Mouse (Mus musculus) cerebellum, adult (tissue): ENCODE results near the gene Dnah2.
"Not testable (repeated sequence)": the region's sequence is repeated elsewhere in the genome, so short reads cannot be mapped to it uniquely, and the experiment has no call there.

Experiments
- ATAC-seq: cut with Nextera tagmentation; 2 replicates; pipeline ENCODE4 v1.9.2; 2017; ENCODE audit warnings: mild to moderate bottlenecking, moderate library complexity, mixed read lengths; ENCODE audit not compliant: insufficient number of reproducible peaks, low FRiP score, low TSS enrichment

The Dnah2 gene

DNA sequence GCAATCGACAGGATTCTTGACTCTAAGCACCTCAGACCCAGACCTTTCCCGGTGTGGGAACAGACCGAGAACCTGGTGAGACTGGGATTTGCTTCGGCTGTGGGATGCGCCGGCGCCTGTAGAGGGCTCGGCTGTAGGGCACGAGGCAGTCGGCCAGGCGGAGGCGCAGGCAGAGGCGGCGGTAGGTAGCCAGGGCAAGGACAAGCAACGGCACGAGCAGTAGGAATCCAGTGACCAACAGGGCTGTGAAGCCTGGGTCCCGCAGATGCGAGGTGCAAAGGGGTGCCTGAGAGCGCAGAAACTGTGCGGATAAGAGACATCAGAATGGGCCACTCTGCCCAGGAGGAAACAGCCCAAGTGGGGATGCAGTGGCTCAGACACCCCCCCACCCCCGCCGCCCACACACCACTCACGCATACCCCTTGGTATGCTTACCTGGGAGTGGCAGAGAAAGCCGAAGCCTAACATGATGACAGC lies 151.3 kb downstream of the Dnah2 start:
- ATAC-seq = no peak

DNA sequence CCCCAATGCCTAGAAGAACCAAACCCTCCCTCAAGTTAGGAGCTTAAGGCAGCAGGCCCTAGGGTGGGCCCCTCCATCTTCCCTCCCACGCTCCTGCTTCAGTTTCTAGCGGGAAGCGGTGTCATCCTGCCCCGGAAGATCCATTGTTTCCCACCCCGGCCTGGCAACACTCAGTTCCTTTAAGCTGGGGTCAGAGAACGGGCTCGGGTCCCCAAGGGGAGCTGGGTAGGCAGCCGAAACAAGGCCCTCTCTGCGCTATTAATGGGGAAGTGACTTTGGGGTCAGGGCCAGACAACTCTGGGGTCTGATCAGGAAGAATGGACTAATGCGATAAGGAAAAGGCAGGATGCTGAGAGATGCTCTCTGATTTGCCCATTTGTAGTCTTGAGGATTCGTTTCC lies 152.1 kb downstream of the Dnah2 start:
- no peak for ATAC-seq

DNA sequence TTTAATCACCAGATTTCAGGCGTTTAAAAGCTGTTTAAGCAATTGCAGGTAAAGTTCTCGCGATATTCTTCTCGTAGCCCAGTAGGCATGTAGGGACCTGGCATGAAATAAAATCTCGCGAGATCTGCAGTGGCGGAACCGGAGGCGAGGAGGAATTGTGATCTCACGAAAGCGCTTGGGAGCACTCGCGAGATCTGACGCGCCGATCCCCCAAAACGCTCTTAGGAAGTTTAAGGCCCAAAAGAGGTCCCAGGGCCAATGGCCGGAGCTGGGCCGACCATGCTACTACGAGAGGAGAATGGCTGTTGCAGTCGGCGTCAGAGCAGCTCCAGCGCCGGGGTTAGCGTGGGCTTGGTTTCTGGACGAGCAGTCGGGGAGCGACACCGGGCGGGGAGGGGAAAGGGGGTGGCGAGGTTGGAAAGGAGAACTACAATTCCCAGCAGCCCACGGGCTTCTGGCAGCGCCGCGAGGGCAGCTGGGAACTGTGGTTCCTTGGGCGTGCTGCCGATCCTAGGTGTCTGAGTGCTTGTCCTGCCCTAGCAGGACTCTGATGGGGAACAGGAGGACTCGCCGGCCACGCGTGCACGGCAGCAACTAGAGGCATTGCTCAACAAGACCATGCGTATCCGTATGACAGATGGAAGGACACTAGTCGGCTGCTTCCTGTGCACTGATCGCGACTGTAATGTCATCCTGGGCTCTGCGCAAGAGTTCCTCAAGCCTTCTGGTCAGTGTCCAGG lies 153.1 kb downstream of the Dnah2 start:
- peak; percentile 75 for ATAC-seq

DNA sequence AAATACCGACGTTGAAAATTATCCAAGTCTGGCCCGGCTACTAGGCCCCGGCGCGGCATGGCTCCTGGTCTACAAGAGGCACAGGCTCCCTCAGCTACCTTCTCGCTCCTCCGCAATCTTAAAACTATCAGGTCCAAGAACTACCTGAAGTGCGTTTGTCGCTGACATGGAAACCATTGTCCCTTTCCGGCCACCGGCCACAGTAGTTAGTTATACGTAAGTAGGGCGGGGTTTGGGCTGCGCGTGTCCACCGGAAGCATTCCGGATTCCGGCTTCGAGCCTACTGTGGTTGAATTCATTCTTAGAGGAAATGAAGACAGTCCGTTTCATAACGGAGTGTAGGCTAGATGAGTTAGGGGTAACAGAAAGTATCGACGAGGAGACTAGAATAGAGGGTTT lies 153.7 kb downstream of the Dnah2 start, which contains the start of the genes Naa38 and Cyb5d1:
Naa38 (plus strand) TSS at position 253 of the 399 bp plus-strand sequence.
Cyb5d1 (minus strand) TSS at position 397 of the 399 bp plus-strand sequence.
- peak; percentile 37; the same call in 1 of the 2 replicates for ATAC-seq

DNA sequence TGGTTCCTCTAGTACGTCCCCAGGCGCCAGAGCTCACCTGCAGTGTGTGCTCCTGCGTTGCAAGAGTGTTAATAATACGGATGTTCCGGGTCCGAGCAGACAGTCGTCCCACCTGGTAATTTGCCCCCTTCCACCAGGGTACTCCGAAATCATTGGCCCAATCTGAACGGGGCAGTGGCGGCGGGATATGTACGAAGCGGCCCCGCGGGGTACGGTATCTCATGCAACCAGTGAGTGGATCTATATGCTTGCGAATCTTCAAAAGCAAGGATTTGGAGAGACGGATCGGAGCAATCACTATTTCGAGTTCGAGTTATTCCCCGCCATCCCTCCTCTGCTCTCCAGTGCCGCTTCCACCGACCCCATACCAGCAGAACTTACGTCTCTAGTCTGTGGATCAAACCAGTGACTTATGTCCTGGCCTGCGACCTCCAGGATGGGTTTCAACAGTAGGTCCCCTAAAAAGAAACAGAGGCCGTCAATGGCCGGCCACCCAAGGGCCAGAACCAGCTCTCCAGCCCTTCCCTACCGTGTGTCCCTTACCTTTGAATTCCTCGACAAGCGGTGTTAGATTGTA lies 154.2 kb downstream of the Dnah2 start:
- not testable (repeated sequence) for ATAC-seq

DNA sequence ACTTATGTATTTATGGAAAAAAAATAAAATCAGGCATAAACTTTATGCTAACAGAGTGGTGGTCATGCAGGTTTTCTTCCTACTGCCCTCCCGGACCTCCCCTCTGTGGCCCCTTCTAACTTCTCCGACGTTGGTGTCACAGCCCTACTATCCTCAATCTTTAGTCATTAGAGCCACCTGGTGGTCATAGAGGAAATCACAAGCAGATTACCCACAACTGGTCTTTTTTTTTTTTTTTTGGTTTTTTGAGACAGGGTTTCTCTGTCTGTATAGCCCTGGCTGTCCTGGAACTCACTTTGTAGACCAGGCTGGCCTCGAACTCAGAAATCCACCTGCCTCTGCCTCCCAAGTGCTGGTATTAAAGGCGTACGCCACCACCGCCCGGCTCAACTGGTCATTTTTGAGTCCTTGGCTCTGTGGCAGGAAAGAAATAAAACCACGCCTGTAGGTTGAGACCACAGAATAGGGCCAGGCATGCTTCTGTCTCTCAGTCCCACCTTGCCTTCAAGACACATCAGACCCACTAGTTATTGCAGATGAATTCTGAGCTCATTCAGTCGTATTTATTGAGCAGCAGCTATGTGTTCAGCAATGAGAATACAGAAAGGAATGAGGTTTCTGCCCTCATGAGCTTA lies 158.4 kb downstream of the Dnah2 start:
- ATAC-seq = no peak

DNA sequence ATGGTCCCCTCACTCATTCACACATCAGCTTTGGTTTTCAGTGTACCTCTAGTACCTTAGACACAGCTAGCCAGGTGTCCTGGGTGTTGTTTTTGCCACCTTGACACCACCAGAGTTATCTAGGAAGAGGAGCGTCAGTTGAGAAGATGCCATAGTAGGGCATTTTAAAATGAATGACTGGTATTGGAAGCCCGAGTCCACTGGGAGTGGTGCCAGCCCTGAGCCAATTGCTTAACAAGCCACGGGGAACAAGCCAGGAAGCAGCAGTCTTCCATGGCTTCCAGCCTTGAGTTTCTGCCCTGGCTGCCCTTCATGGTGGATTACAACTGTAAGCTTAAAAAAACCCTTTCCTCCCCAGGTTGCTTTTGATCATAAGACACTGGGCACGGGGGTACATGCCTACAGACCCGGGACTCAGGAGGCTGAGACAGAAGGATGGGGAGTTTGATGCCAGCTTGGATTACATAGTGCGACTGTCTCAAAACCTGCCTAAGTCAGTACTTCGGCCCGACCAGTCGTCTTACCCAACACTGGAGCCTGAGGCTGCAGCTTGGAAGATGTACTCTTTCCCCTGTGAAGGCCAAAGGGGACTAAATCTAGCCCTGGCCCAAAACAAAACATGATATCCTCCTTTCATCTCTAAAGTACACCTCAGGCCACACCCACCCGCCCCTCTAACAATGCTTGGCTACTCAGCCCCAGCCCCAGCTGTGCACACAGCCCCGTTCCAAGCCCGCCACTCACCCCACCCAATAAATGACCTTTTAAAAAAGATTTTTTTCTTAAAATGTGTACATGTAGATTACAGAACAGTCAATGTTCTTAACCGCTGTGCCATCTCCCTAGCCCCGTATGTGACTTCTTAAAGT lies 159.1 kb downstream of the Dnah2 start:
- ATAC-seq = no peak

DNA sequence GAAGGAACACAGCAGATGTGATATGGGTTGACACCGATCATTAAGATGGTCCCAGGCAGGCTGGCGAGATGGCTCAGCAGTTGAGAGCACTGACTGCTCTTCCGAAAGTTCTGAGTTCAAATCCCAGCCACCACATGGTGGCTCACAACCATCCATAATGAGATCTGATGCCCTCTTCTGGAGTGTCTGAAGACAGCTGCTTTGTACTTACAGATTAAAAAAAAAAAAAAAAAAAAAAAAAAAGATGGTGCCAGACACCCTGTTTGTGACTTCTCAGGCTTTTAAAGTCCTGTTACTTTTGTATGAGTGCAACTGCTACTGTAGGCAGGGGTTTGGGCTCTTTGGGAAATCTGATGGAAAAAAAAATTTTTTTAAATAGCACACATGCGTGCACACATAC lies 160.2 kb downstream of the Dnah2 start:
- ATAC-seq = no peak

DNA sequence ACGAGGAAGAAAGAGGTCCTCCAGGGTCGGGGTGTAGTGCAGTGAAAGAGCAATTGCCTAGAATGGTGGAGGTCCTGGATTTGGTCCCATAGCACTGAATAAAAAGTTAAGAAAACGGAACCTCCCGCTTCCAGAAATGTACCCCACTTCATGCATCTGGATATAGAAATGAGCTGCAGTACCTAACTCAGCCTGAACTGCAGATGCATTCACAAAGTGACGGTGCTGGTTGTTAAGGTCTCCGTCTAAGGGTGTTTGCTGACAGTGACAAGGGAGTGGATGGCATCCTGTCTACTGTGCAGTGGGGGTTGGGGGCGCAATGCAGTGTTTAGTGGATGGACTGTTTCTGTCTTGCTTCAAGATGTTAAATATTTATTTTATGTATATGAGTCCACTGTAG lies 162.2 kb downstream of the Dnah2 start:
- no peak for ATAC-seq

DNA sequence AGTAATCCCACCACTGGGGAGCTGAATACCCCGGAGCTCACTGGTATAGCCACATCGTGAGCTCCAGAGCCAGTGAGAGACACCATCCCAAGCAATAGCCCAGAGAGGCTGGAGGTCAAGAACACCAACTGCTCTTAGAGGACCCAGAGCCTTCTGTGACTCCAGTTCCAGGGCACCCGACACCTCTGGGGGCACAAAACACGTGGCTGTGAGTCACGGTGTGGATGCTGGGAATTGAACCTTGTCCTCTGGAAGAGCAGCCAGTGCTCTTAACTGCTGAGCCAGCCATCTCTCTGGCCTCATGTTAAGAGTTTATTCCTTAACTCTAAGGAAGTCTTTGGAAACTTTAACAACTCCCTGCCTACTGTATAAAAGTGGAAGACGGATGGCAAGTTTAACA lies 163.9 kb downstream of the Dnah2 start:
- ATAC-seq = no peak

DNA sequence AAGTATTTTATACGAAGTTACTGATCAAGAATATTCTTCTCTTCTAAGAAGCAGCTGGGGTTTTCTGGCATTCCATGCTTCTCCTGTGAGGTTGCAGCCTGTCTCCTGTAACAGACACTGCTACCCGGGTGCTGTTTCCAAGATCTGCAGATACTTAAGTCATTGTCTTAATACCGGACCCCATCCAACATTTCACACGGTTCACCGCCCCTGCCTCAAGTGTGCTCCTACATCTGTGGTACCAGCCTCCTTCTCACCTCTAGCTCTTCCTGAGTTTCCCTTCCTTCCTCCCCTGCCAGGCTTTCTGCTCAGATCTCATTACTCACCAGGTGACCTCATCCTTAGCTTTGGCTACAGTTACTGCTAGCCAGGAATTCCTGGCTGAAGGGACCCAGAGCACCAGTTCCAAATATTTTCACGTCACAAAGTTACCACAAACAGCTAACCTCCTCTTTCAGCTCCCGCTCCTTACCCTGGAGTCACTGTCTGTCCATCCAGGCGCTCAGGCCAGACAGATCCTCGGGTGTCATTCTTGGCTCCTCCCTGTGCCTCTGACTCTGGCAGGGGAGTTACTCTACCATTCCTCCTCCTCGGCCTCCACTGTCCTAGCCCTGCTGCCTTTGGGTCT lies 166.3 kb downstream of the Dnah2 start:
- no peak for ATAC-seq

DNA sequence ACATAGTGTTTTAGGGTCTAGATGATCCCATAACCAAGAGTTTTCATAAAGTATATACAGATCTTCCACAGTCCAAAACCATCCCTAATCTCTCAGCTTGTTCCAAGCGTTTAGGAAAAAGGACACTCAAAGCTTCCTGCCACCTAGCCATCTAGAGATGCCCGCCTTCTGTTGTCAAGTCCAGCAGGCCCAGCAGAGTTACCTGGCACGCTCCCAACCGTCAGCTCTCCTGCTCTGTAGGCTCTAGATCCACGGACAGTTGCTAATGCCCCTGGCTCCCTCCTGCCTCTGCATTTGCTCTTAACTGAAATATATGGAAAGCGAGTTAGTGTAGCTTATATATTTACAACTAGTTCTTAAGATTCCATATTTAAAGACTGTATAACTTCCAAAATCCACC lies 167.6 kb downstream of the Dnah2 start:
- ATAC-seq = no peak

DNA sequence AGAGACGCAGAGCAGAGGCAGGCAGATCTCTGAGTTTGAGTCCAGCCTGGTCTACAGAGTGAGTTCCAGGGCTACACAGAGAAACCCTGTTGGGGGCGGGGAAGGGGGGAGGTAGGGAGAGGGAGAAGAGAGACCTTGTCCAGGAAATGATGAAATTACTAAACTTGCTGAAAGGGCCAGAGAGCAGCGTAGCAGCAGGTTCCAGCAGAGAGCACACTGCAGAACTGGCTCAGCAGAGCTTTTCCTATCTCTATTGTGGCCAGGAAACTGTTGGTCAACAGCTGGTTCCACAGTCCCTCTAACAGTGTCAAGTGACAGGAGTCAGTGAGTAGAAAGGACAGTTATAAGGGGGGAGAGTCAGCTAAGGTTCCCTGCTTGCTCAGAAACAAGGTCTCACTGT lies 169.3 kb downstream of the Dnah2 start:
- no peak for ATAC-seq

DNA sequence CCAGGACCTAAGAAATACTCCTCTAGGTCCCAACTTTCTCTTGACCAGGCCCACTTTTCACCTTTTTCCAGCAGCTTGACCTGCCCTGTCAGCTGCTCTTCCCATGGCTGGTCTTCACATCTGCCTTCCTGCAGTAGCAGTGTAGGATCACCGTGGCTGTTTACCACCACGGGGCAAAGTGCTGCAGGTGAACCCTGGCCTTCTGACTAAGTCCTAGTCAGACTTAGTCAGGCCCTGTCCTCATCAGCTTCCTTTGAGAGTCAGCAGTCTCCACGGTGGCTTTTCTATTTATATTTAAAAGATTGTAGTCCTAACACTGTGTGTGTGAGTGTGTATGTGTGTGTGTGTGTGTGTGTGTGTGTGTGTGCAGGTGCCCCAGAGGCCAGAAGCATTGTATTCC lies 171.1 kb downstream of the Dnah2 start:
- ATAC-seq = no peak

DNA sequence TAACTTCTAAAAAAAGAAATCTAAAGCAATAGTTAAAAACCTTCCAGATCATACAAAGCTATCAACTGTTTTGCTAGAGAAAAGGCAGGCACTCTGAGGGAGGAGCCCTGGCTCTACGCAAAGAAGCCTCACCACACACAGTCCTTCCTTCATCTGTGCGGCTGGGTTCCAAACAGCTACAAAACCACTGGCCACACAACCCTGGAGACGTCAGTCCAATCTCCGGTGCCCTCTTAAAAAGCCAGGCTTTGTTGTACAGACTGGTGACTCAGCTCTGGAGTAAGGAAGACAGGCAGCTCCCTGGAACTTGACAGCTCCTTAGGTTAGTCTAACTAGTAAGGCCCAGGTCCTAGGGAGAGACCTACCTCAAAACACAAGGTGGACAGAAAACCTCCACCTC lies 173.3 kb downstream of the Dnah2 start:
- no peak for ATAC-seq

DNA sequence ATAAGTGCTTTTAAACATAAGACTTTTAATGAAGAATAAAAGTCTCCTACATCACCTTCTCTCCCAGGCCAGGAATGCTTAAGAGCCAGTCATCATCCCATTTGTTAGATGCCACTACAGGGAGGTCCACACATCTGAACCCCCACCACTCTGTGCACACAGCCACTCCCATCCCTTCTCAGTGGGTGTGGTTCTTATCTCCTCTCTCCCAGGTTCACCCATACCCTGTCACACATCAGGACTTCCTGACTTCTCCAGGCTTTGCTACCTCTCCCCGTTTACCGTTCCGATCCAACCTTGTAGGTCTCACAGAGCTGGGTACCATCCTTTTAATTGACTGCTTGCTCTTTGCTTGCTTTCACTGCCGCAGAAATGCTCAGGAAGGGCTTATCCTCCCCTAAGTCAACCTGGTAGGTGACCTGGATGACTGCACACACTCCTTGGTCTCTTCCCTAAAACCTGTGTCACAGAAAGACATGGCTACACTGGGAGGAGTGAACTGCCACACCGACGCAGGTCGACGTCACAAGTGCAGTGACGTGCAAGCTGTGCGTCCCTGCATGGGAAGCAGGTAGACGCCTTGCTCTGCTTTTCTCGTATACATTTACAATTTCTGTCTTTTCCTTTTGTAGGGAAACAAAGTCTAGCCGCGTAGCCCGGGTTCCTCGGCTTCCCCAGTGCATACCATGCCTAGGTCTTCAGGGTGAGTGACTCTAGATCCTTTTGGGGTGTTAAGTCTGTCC lies 175.5 kb downstream of the Dnah2 start:
- no peak for ATAC-seq

DNA sequence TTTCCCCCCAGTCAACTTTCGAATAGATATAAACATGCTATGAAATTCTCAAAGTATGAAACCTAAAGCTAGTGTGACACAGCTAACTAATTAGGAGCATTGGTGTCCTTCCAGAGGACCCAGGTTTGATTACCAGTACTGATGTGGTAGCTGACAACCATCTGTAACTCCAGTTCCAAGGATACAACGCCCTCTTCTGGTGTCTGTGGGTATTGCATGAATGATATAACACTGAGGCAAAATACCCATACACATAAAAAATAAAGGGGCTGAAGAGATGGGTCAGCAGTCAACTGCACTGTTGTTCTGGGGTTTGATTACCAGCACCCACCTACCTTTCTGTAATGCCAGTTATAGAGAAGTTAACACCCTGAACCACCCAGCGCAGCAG lies 176.1 kb downstream of the Dnah2 start:
- no peak for ATAC-seq

DNA sequence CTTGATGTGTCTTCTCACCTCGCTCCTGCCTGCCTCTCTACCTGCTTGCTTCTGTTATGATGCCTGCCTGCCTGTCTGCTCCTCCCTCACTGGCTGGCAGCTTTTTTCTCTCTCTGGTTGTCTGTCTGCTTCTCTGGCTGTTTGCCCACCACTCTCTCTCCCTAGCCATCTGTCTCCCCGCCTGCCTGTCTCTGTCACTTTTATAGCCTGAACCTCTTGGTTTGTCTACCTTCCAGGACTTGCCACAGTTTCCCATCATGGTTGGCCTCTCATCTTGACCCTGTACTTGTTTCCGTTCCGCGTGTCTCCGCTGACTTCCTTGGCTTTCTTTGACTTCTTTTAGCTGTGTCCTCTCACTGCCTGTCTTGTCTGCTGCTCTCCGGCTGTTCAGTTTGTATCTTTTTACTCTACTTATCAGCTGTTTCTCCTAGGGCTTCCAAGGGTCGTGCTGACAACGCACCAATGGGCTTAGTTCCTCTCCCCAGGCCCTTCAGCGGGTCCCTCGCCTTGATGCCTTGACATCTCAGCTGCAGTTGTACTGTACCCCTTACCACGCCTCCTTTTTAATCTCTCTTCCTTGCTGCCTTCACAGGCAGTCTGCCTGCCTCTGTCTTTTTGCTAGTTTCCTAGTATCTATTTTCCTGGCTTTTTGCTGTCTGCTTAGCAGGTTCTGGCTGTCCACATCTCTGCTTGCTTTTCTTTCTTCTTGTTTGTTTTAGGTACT lies 176.7 kb downstream of the Dnah2 start:
- peak; percentile 76; the same call in 1 of the 2 replicates for ATAC-seq

DNA sequence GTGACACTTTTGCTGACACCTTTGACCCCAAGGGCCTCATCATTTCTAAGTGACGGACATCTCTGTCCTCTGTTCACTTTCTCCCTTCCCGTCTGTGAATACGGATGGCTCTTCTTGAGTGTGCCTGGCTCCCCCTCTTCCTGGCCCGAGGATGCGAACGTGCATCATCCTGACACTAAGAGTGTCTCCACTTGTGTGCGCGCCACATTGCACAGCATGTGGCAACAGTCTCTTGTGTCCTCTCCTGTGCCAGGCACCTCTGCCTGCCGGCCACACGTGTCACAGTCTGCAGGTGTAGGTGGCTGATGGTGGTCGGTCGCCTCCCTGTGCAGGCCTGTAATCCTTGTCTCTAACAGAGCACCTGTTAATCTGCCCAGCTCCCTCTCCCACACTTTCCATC lies 177.3 kb downstream of the Dnah2 start:
- no peak for ATAC-seq
